Mouse (Mus musculus) heart, embryonic 10.5 days (tissue): ENCODE data around the gene Nynrin. TPM values are rescaled to one million over a fixed set of nuclear protein-coding genes. Genes with fewer than 3 reads are reported as not detected.

Source experiments
- DNase-seq: peaks from one replicate; pipeline ENCODE4 v3.0.0-alpha.2; 2017; ENCODE audit warnings: low spot score
- H3K27ac ChIP-seq: fragments of 300-500 bp; sonication (generic); 2 replicates; pipeline ENCODE4 v1.5.1; 2016; ENCODE audit warnings: mild to moderate bottlenecking
- H3K27me3 ChIP-seq: fragments of 300-500 bp; sonication (generic); 2 replicates; pipeline ENCODE4 v1.6.1; 2016; ENCODE audit warnings: mild to moderate bottlenecking; ENCODE audit not compliant: poor library complexity, insufficient read depth, severe bottlenecking
- H3K36me3 ChIP-seq: fragments of 300-500 bp; sonication (generic); 2 replicates; pipeline ENCODE4 v1.6.1; 2016; ENCODE audit warnings: mild to moderate bottlenecking, moderate library complexity
- H3K4me1 ChIP-seq: fragments of 300-500 bp; sonication (generic); 2 replicates; pipeline ENCODE4 v1.6.1; 2016; ENCODE audit warnings: mild to moderate bottlenecking
- H3K4me3 ChIP-seq: fragments of 300-500 bp; sonication (generic); 2 replicates; pipeline ENCODE4 v1.5.1; 2016; ENCODE audit warnings: mild to moderate bottlenecking, moderate library complexity
- H3K9me3 ChIP-seq: fragments of 300-500 bp; sonication (generic); 2 replicates; pipeline ENCODE4 v1.6.1; 2016; ENCODE audit warnings: mild to moderate bottlenecking, moderate library complexity
- WGBS: fragments of 180-500 bp; shearing (Covaris S2); methylation state at CpG from one replicate; pipeline ENCODE4 v1.1.7; 2016; 5-methylcytosine and 5-hydroxymethylcytosine counted together
- polyA plus RNA-seq: library from polyadenylated mRNA; unstranded; fragments of >200 nt; fragmentation: Nextera tagmentation; extraction: Ambion mirVana; gene quantifications from 2 replicates; pipeline ENCODE4 v1.2.1, GENCODE M21; 2016

Nynrin gene
- polyA plus RNA-seq, 1 experiment from 2014 or later: 27.1 TPM

- no peak for DNase-seq
- 83% methylated on average over 8 of the region's 8 CpGs for WGBS
- Histone ChIP-seq H3K36me3 (peaks cover 48% of the 10 kb centered on the region), H3K4me1 (peaks cover 36% of the 10 kb centered on the region), H3K27me3 (no peaks in the 10 kb centered on the region), H3K9me3 (no peaks in the 10 kb centered on the region), H3K4me3 (no peak overlapping the region), H3K27ac (no peak overlapping the region)
Measured at GRCm38 (mm10) chr14:55873242-55873713, 19.5 kb downstream of the Nynrin start.

GRCm38 (mm10) chr14:55873714-55874683, 20.2 kb downstream of the Nynrin start:
- 11% methylated on average over 30 of the region's 30 CpGs for WGBS
- DNase-seq: peak; percentile 88
- peak overlapping the region; percentile 2; the same call in 1 of the 2 replicates for H3K27ac ChIP-seq
- peak overlapping the region; percentile 42 for H3K4me3 ChIP-seq
- peaks cover 35% of the 10 kb centered on the region for H3K4me1 ChIP-seq
- H3K9me3 ChIP-seq: no peaks in the 10 kb centered on the region
- H3K36me3 ChIP-seq: peaks cover 41% of the 10 kb centered on the region
- no peaks in the 10 kb centered on the region for H3K27me3 ChIP-seq

- 13% methylated on average over 14 of the region's 14 CpGs for WGBS
- peak overlapping the region; percentile 47 for H3K27ac ChIP-seq
- no peaks in the 10 kb centered on the region for H3K9me3 ChIP-seq
- H3K27me3 ChIP-seq: no peaks in the 10 kb centered on the region
- H3K4me1 ChIP-seq: peaks cover 41% of the 10 kb centered on the region
- peaks cover 4% of the 10 kb centered on the region for H3K36me3 ChIP-seq
- peak overlapping the region; percentile 41 for H3K4me3 ChIP-seq
- DNase-seq: no peak
Measured at GRCm38 (mm10) chr14:55877469-55878315, 23.9 kb downstream of the Nynrin start.

- Histone ChIP-seq H3K4me3 (no peak overlapping the region), H3K27me3 (no peaks in the 10 kb centered on the region), H3K4me1 (peaks cover 40% of the 10 kb centered on the region), H3K27ac (no peak overlapping the region), H3K9me3 (no peaks in the 10 kb centered on the region), H3K36me3 (no peaks in the 10 kb centered on the region)
- 14% methylated on average over 7 of the region's 7 CpGs for WGBS
- no peak for DNase-seq
Measured at GRCm38 (mm10) chr14:55878316-55878940, 24.6 kb downstream of the Nynrin start.

- 34% methylated on average over 1 of the region's 1 CpGs for WGBS
- peaks cover 41% of the 10 kb centered on the region for H3K4me1 ChIP-seq
- H3K27ac ChIP-seq: no peak overlapping the region
- no peaks in the 10 kb centered on the region for H3K27me3 ChIP-seq
- H3K36me3 ChIP-seq: no peaks in the 10 kb centered on the region
- H3K9me3 ChIP-seq: no peaks in the 10 kb centered on the region
- no peak overlapping the region for H3K4me3 ChIP-seq
- no peak for DNase-seq
Measured at GRCm38 (mm10) chr14:55879623-55880022, 25.8 kb downstream of the Nynrin start.

- H3K4me1 ChIP-seq: peaks cover 47% of the 10 kb centered on the region
- H3K27me3 ChIP-seq: no peaks in the 10 kb centered on the region
- no peak for DNase-seq
- H3K4me3 ChIP-seq: no peak overlapping the region
- WGBS: 67% methylated on average over 8 of the region's 8 CpGs
- H3K27ac ChIP-seq: no peak overlapping the region
- H3K9me3 ChIP-seq: no peaks in the 10 kb centered on the region
- H3K36me3 ChIP-seq: no peaks in the 10 kb centered on the region
Measured at GRCm38 (mm10) chr14:55880982-55881381, 27.2 kb downstream of the Nynrin start.

GRCm38 (mm10) chr14:55882171-55882641, 28.4 kb downstream of the Nynrin start:
- H3K36me3 ChIP-seq: peaks cover 12% of the 10 kb centered on the region
- H3K4me1 ChIP-seq: peaks cover 59% of the 10 kb centered on the region
- H3K27me3 ChIP-seq: no peaks in the 10 kb centered on the region
- 52% methylated on average over 6 of the region's 6 CpGs for WGBS
- no peak for DNase-seq
- no peak overlapping the region for H3K4me3 ChIP-seq
- no peaks in the 10 kb centered on the region for H3K9me3 ChIP-seq
- H3K27ac ChIP-seq: 0 out of 2 replicates have a peak overlapping the region, but pooled peaks have one; percentile 96

GRCm38 (mm10) chr14:55883149-55883661, 29.4 kb downstream of the Nynrin start:
- Histone ChIP-seq H3K4me3 (0 out of 2 replicates have a peak overlapping the region, but pooled peaks have one; percentile 0), H3K36me3 (peaks cover 22% of the 10 kb centered on the region), H3K4me1 (peaks cover 54% of the 10 kb centered on the region), H3K27ac (peak overlapping the region; percentile 96; the same call in 1 of the 2 replicates), H3K9me3 (no peaks in the 10 kb centered on the region), H3K27me3 (no peaks in the 10 kb centered on the region)
- no peak for DNase-seq
- whole genome bisulfite sequencing: 92% methylated on average over 13 of the region's 13 CpGs

GRCm38 (mm10) chr14:55883663-55884062, 29.9 kb downstream of the Nynrin start:
- Histone ChIP-seq H3K4me3 (peak overlapping the region; percentile 76; the same call in 1 of the 2 replicates), H3K9me3 (no peaks in the 10 kb centered on the region), H3K27ac (peak overlapping the region; percentile 96), H3K36me3 (peaks cover 27% of the 10 kb centered on the region), H3K27me3 (no peaks in the 10 kb centered on the region), H3K4me1 (peaks cover 51% of the 10 kb centered on the region)
- WGBS: 89% methylated on average over 12 of the region's 12 CpGs
- no peak for DNase-seq

- no peaks in the 10 kb centered on the region for H3K27me3 ChIP-seq
- no peaks in the 10 kb centered on the region for H3K9me3 ChIP-seq
- peak within 1 kb of the TSS; percentile 96 for H3K27ac ChIP-seq
- peak within 1 kb of the TSS; percentile 76 for H3K4me3 ChIP-seq
- no peak for DNase-seq
- peaks cover 51% of the 10 kb centered on the region for H3K4me1 ChIP-seq
- 37% methylated on average over 4 of the region's 4 CpGs for WGBS
- H3K36me3 ChIP-seq: peaks cover 32% of the 10 kb centered on the region
Measured at GRCm38 (mm10) chr14:55884166-55884565, 30.4 kb downstream of the Nynrin start, which contains the start of gene Cbln3. Gene Cbln3, minus strand, starts transcription at chr14:55884392.

- no peaks in the 10 kb centered on the region for H3K9me3 ChIP-seq
- peak; percentile 97 for DNase-seq
- H3K27ac ChIP-seq: peak within 1 kb of the TSS; percentile 96
- H3K4me3 ChIP-seq: peak within 1 kb of the TSS; percentile 76
- WGBS: 1% methylated on average over 30 of the region's 30 CpGs
- H3K27me3 ChIP-seq: no peaks in the 10 kb centered on the region
- H3K36me3 ChIP-seq: peaks cover 37% of the 10 kb centered on the region
- H3K4me1 ChIP-seq: peaks cover 51% of the 10 kb centered on the region
Measured at GRCm38 (mm10) chr14:55884713-55885113, 30.9 kb downstream of the Nynrin start, which contains the start of gene Khnyn. Gene Khnyn, plus strand, starts transcription at chr14:55884947.
